Mouse (Mus musculus): ENCODE results near the gene Tmem106a. TPM values are rescaled to one million over a fixed set of nuclear protein-coding genes. Genes with fewer than 3 reads are reported as not detected.
"Not testable (repeated sequence)": the region's sequence is repeated elsewhere in the genome, so short reads cannot be mapped to it uniquely, and the experiment has no call there.

Tmem106a gene
- total RNA-seq, 2 experiments from 2014 or later, result 1.1 to 1.7 TPM

DNA sequence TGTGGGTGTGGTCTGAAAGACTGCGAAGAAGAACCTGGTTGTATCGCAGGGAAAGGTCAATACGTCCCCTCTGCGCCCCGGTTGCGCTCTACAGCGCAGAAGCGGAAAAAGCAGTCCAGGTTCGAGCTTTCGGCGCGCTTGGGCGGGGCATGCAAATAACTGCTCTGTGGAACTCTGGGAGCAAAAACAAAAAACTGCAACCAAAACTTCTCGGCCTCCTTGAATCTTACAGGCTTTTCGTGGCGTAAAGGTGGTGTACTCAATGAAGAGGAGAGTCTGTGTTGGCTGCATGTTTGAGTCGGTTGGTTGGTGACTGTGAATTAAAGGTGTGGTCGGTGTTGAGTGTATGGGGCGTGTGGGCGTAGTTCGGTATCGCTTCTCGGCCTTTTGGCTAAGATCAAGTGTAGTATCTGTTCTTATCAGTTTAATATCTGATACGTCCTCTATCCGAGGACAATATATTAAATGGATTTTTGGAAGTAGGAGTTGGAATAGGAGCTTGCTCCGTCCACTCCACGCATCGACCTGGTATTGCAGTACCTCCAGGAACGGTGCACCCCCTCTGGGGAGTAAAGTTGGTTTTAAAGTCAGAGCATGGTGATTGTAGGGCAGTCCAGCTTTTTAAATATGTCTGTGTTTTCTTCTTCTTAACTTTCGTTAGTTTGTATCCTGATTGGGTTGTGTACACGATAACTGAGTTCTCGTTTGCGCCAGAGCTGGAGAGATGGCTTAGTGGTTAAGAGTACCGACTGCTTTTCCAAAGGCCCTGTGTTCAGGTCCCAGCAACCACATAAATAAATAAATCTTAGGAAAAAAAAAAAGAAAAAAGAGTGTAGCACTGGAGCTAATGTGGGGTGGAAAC lies 45.2 kb downstream of the Tmem106a start, which contains the start of gene Rdm1:
Gene Rdm1 (plus strand): TSS at position 201 of the 862 bp plus-strand sequence.
- DNase-seq (ENCODE audit: extremely low spot score in 1 of 2, low spot score in 2 of 2), result peak; percentile 73 to 91
- intact Hi-C loops (cut with DNase I), result no loop called here

- intact Hi-C loops (cut with DNase I), result no loop called here
- peak; percentile 80 to 91 for DNase-seq (ENCODE audit: extremely low spot score in 1 of 2, low spot score in 2 of 2)
These were observed 46.0 kb downstream of the Tmem106a start for GRCm38 (mm10) chr11:101627857-101628559.

GRCm38 (mm10) chr11:101628733-101629417 lies 46.8 kb downstream of the Tmem106a start:
- intact Hi-C loops (cut with DNase I); DNase-seq (ENCODE audit: extremely low spot score in 1 of 2, low spot score in 2 of 2): not testable (repeated sequence)

DNA sequence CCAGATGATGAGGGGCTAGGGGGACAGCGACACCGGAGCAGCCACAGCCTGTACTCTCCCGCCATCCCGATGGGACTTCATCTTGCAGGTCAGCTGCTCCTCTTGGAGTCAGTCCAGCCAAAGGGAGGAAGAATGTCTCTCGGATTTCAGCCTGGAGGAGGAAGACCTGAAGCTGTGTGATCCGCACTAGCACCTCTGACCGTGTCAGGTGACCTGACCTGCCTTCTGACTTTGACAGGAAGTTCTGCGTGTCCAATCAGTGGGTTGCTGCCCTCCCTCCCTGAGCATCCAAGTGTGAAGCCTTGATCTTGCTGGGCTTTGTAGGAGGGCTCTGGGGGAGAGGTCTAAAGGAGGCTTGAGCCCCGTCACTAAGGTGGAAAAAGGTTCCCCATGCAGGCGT lies 53.6 kb downstream of the Tmem106a start:
- no peak for DNase-seq (ENCODE audit: extremely low spot score in 1 of 2, low spot score in 2 of 2)
- intact Hi-C loops (cut with DNase I), result no loop called here

DNA sequence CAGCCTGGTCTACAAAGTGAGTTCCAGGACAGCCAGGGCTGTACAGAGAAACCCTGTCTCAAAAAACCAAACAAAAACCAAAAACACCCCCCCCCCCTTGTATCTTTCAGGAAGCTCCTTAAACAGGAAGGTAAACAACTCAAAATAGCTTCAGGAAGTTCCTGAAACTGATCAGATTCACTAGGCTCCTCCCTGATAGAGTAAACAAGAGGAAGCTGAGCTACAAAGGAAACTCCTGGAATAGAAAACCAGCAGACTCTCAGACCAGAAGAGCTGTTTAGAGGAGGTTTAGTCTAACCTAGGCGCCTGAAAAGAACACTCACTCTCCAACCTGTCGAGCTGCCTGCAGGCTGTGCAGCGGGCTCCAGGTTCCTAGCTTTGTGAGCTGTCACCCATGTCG lies 57.7 kb downstream of the Tmem106a start:
- no peak for DNase-seq (ENCODE audit: extremely low spot score in 1 of 2, low spot score in 2 of 2)
- intact Hi-C loops (cut with DNase I), result no loop called here

GRCm38 (mm10) chr11:101640857-101641709 lies 59.0 kb downstream of the Tmem106a start:
- intact Hi-C loops (cut with DNase I), result not testable (repeated sequence)
- DNase-seq (ENCODE audit: extremely low spot score in 1 of 2, low spot score in 2 of 2), result peak; percentile 63 to 89

Other genes with a start within 250 kb of the Tmem106a start
- gene G6pc, start 214.7 kb upstream of the Tmem106a start, total RNA-seq (2021), result not detected
- gene Aarsd1, start 164.6 kb upstream of the Tmem106a start, total RNA-seq (2021), result 10 to 100 TPM; 45.1 to 45.2 TPM
- gene Gm27029, start 157.4 kb upstream of the Tmem106a start, total RNA-seq (2021), result 1 to 10 TPM; 6.4 to 6.9 TPM
- gene Rundc1, start 157.2 kb upstream of the Tmem106a start, total RNA-seq (2021), result 10 to 100 TPM; 24.4 to 26.0 TPM
- gene Ptges3l, start 156.9 kb upstream of the Tmem106a start, total RNA-seq (2021), result 1 to 10 TPM; 3.4 TPM
- gene Rpl27, start 139.9 kb upstream of the Tmem106a start, total RNA-seq (2021), result 10 to 100 TPM; 49.9 to 58.1 TPM
- gene Ifi35, start 133.8 kb upstream of the Tmem106a start, total RNA-seq (2021), result 1 to 10 TPM; 1.8 to 2.8 TPM
- gene Rnd2, start 117.2 kb upstream of the Tmem106a start, total RNA-seq (2021), result 100 to 1,000 TPM; 111 to 115 TPM
- gene Vat1, start 116.0 kb upstream of the Tmem106a start, total RNA-seq (2021), result 10 to 100 TPM; 50.3 to 54.3 TPM
- 1 to 10 TPM; 1.1 to 1.2 TPM for gene Brca1, start 30.3 kb upstream of the Tmem106a start, total RNA-seq (2021)
- gene Nbr1, start 30.1 kb upstream of the Tmem106a start, total RNA-seq (2021), result 100 to 1,000 TPM in 1 of 2 experiments, 10 to 100 TPM in 1; 98.9 to 100 TPM
- not detected for gene Gm11634, start 17.0 kb downstream of the Tmem106a start, total RNA-seq (2021)
- gene Rdm1, start 45.0 kb downstream of the Tmem106a start, total RNA-seq (2021), result 1 to 10 TPM; 4.0 to 4.7 TPM
- 10 to 100 TPM; 25.3 to 26.0 TPM for gene Arl4d, start 83.3 kb downstream of the Tmem106a start, total RNA-seq (2021)
- 10 to 100 TPM; 32.8 to 34.5 TPM for gene Dhx8, start 150.7 kb downstream of the Tmem106a start, total RNA-seq (2021)
- gene Etv4, start 203.1 kb downstream of the Tmem106a start, total RNA-seq (2021), result 10 to 100 TPM; 20.3 to 20.9 TPM